Mouse (Mus musculus) limb, embryonic 11.5 days (tissue): Measurements from ENCODE around the gene Axdnd1. TPM values are rescaled to one million over a fixed set of nuclear protein-coding genes. Genes with fewer than 3 reads are reported as not detected.

Source experiments
- ATAC-seq: fragments of 200-750 bp; cut with Nextera tagmentation; 2 replicates; pipeline ENCODE4 v1.8.0; 2017; ENCODE audit warnings: low read depth; ENCODE audit not compliant: insufficient number of reproducible peaks, low FRiP score, low TSS enrichment
- DNase-seq: peaks from one replicate; pipeline ENCODE4 v3.0.0-alpha.2; 2015; ENCODE audit warnings: low spot score
- H3K27ac ChIP-seq: fragments of 300-500 bp; sonication (generic); replicated peaks from 2 replicates; pipeline ENCODE4 v1.5.1; 2014; ENCODE audit warnings: low read depth, mild to moderate bottlenecking, low read length
- H3K27me3 ChIP-seq: fragments of 300-500 bp; sonication (generic); 2 replicates; pipeline ENCODE4 v1.6.1; 2014; ENCODE audit warnings: mild to moderate bottlenecking, low read length, mixed read lengths; ENCODE audit not compliant: control insufficient read depth, insufficient read depth
- H3K36me3 ChIP-seq: fragments of 300-500 bp; sonication (generic); 2 replicates; pipeline ENCODE4 v1.6.1; 2014; ENCODE audit warnings: mild to moderate bottlenecking, low read length, moderate library complexity, mixed read lengths; ENCODE audit not compliant: control insufficient read depth, insufficient read depth
- H3K4me1 ChIP-seq: fragments of 300-500 bp; sonication (generic); 2 replicates; pipeline ENCODE4 v1.6.1; 2014; ENCODE audit warnings: low read length, mixed read lengths; ENCODE audit not compliant: control insufficient read depth, insufficient read depth
- H3K4me2 ChIP-seq: fragments of 300-500 bp; sonication (generic); 2 replicates; pipeline ENCODE4 v1.6.1; 2014; ENCODE audit warnings: low read depth, mild to moderate bottlenecking, moderate library complexity; ENCODE audit not compliant: severe bottlenecking
- H3K4me3 ChIP-seq: fragments of 300-500 bp; sonication (generic); 2 replicates; pipeline ENCODE4 v1.5.1; 2014; ENCODE audit warnings: low read depth, low read length
- H3K9ac ChIP-seq: fragments of 300-500 bp; sonication (generic); 2 replicates; pipeline ENCODE4 v1.6.1; 2014; ENCODE audit warnings: mild to moderate bottlenecking, low read length
- H3K9me3 ChIP-seq: fragments of 300-500 bp; sonication (generic); 2 replicates; pipeline ENCODE4 v1.6.1; 2016; ENCODE audit warnings: low read length; ENCODE audit not compliant: control insufficient read depth
- WGBS: fragments of 180-500 bp; shearing (Covaris S2); extraction: QIAGEN DNeasy Blood & Tissue Kit; methylation state at CpG from one replicate; pipeline ENCODE4 v1.1.7; 2014; 5-methylcytosine and 5-hydroxymethylcytosine counted together
- polyA plus RNA-seq: library from polyadenylated mRNA; unstranded; fragments of >200 nt; fragmentation: Nextera tagmentation; extraction: Ambion mirVana; gene quantifications from 2 replicates; pipeline ENCODE4 v1.2.1, GENCODE M21; 2014

Axdnd1 gene
- polyA plus RNA-seq, 1 experiment from 2014 or later = 0.12 TPM

DNA sequence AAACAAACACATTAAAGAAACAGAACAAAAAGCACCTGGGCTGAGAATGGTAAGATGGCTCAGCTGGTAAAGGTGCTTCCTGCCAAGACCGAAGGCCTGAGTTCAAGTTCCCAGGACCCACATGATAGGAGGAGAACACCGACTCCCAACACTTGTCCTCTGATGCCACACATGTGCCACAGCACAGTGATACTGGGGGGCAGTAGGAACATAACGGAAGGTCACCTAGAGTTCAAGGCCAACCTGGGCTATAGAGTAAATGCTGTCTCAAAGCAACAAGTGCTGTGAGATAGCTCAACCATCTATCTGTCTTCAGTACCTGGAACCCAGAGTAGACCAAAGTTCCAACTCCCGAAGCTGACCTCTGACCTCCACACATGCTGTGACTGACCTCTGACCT, 39.3 kb upstream of the Axdnd1 start:
- H3K9ac ChIP-seq = no peak overlapping the region

DNA sequence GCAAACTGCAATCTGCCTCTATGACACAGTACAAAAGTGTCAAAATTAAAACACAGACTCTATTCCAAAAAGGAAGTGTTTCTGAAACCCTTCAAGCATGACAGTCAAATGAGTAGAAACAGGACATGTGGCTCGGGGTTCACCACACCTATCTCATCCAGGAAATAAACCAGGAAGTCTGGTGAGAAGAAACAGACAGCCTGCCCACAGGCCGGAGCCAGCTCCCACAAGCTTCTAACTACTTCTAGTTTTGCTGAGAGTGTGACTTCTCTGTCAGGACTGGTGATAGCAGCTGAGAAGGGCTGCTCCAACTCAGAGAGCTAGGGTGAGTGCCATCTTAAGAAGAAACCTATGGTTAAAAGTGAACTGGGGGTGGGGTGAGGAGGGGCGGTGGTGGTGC, 38.7 kb upstream of the Axdnd1 start:
- H3K27ac ChIP-seq = no peak overlapping the region
- ATAC-seq = no peak
- H3K9ac ChIP-seq = no peak overlapping the region
- no peaks in the 10 kb centered on the region for H3K27me3 ChIP-seq
- no peak for DNase-seq
- H3K4me3 ChIP-seq = no peak overlapping the region
- no peaks in the 10 kb centered on the region for H3K9me3 ChIP-seq
- no peaks in the 10 kb centered on the region; the same call in 1 of the 2 replicates for H3K36me3 ChIP-seq
- H3K4me2 ChIP-seq = no peak overlapping the region
- no peaks in the 10 kb centered on the region for H3K4me1 ChIP-seq
- WGBS = 78% methylated on average over 3 of the region's 3 CpGs

More for the DNA sequence above, 39.3 kb upstream of the Axdnd1 start:
- WGBS = 96% methylated on average over 4 of the region's 4 CpGs
- no peak for ATAC-seq
- DNase-seq = no peak
- H3K4me1 ChIP-seq = no peaks in the 10 kb centered on the region
- no peak overlapping the region for H3K4me2 ChIP-seq
- no peak overlapping the region for H3K4me3 ChIP-seq
- H3K36me3 ChIP-seq = no peaks in the 10 kb centered on the region; the same call in 1 of the 2 replicates
- H3K27ac ChIP-seq = no peak overlapping the region
- no peaks in the 10 kb centered on the region for H3K27me3 ChIP-seq
- H3K9me3 ChIP-seq = no peaks in the 10 kb centered on the region

DNA sequence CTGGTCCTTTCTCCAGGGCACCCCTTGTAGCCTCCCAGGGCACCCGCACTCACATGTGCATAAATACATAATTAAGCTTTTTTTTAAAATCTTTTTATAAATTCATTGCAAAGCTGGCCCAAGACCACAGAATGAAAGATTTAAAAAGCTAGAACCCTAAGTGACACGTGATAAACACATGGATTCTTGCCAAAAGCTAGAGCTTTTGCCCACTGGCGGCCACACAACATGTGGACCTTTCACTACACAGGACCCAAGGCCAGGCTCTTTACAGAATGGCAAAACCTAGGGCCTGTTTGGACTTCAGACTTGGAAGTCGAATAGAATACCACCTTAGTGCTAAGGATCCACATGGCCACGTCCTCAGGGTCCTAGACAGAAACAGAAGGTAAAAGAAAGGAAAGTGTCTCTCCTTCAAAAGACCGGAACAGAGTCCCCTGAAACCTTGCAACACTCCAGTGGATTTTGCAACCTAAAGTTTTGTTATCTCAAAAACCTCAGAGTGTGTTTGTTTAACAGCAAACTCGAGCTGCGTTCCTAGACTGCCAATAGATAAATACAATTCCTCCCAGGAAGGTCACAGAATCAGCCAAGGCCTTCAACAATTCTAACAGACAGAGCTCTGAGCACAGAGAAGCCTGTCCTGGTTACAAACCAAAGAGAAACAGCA, 37.6 kb upstream of the Axdnd1 start:
- 90% methylated on average over 8 of the region's 8 CpGs for WGBS
- H3K27me3 ChIP-seq = no peaks in the 10 kb centered on the region
- H3K4me2 ChIP-seq = no peak overlapping the region
- H3K9me3 ChIP-seq = no peaks in the 10 kb centered on the region
- ATAC-seq = no peak
- H3K36me3 ChIP-seq = no peaks in the 10 kb centered on the region; the same call in 1 of the 2 replicates
- H3K27ac ChIP-seq = no peak overlapping the region
- H3K9ac ChIP-seq = no peak overlapping the region
- H3K4me3 ChIP-seq = no peak overlapping the region
- no peak for DNase-seq
- H3K4me1 ChIP-seq = no peaks in the 10 kb centered on the region

DNA sequence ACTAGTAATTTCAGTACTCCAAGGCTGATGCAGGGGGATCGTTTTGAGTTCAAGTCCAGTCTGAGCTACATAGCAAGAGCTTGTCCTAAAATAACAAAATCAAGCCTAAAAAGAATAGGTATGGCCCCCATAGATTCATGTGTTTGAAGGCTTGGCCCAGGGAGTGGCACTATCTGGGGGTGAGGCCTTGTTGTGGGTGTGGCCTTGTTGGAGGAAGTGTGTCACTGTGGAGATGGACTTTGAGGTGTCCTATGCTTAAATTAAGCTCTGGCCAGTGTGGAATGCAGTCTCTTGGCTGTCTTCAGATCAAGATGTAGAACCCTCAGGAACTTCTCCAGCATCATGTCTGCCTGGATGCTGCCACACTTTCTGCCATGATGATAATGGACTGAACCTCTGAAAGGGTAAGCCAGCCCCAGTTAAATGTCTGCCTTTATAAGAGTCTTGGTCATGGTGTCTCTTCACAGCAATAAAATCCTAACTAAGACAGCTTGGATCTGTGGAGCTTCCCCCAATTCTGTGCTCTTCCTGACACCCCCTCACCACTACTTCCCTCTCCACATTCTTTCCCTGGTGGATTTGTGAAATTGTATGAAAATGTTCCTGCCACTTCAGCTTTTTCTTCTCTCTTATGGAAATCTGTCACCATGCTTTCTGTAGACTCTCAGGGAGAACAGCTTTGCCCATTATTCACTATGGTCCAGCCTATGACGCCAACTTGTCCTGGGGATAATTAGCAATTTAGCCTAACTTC, 34.2 kb upstream of the Axdnd1 start:
- no peak overlapping the region for H3K9ac ChIP-seq
- H3K4me3 ChIP-seq = no peak overlapping the region
- no peaks in the 10 kb centered on the region for H3K9me3 ChIP-seq
- H3K27ac ChIP-seq = no peak overlapping the region
- 94% methylated on average over 2 of the region's 2 CpGs for WGBS
- H3K4me1 ChIP-seq = no peaks in the 10 kb centered on the region
- H3K4me2 ChIP-seq = no peak overlapping the region
- DNase-seq (no peak), ATAC-seq (no peak; the same call in 1 of the 2 replicates)
- no peaks in the 10 kb centered on the region for H3K27me3 ChIP-seq
- no peaks in the 10 kb centered on the region for H3K36me3 ChIP-seq

DNA sequence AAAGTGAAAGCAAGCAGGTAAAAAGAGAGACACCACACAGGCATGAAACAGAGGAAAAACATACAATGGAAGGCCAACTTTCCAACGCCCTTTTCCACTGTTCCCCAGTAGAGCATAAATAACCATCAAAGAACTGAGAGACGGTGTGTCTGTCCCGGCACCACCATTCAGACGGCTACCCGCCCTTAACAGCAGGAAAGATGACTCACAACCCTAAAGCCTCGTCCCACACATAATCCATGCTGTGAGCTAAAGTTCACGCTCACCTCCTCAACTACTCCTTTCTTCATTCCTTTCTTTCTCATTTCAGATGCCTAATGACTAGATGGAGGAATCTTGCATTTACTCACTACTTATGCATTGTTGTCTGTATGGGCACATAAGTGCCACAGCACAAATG, 33.4 kb upstream of the Axdnd1 start:
- Histone ChIP-seq H3K36me3 (no peaks in the 10 kb centered on the region), H3K27ac (no peak overlapping the region), H3K4me1 (no peaks in the 10 kb centered on the region), H3K4me3 (no peak overlapping the region), H3K9me3 (no peaks in the 10 kb centered on the region), H3K9ac (no peak overlapping the region), H3K4me2 (no peak overlapping the region), H3K27me3 (no peaks in the 10 kb centered on the region)
- ATAC-seq = no peak
- DNase-seq = no peak
- 68% methylated on average over 7 of the region's 7 CpGs for WGBS

DNA sequence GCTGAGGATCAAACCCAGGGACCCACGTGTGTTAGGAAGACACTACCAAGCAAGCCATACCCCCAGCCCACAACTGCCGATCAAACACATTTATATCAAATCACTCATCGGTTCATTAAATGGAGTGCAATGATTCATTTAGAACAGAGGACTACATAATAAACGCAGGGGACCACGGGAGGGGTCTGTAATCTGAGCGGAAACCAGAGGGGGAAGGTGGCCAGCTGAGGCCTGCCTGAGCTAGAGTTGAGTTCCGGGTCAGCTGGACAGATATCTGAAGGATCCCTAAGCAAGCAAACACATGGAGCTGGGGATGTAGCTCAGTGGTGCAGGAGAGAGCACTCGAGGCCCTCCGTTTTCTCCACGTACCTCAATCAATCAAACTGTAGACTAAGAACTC, 32.9 kb upstream of the Axdnd1 start:
- Histone ChIP-seq H3K27me3 (no peaks in the 10 kb centered on the region), H3K4me3 (no peak overlapping the region), H3K4me1 (no peaks in the 10 kb centered on the region), H3K9ac (no peak overlapping the region), H3K4me2 (no peak overlapping the region), H3K27ac (no peak overlapping the region), H3K9me3 (no peaks in the 10 kb centered on the region), H3K36me3 (no peaks in the 10 kb centered on the region)
- 77% methylated on average over 10 of the region's 10 CpGs for WGBS
- ATAC-seq = no peak
- no peak for DNase-seq

DNA sequence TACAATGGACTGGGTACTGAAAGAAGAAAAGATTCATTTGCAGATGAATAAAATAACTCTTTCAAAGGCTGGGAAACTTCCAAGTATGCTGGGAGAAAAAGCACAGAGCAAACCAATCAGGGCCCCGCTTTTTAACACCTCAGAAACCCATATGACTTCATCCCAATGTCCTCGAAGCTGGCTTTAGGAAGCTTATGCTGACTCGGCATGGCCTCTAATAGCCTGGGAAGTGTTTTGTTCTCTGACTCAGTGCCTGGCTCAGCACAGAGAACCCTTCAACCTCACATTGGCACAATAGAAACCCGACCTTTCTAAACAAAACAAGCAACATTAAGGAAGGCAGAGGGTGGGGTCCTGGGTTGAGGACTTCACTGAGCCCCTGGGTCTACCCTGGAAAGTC, 29.5 kb upstream of the Axdnd1 start:
- no peak overlapping the region for H3K4me3 ChIP-seq
- ATAC-seq (no peak), DNase-seq (no peak)
- H3K9me3 ChIP-seq = no peaks in the 10 kb centered on the region
- 62% methylated on average over 4 of the region's 4 CpGs for WGBS
- H3K27me3 ChIP-seq = no peaks in the 10 kb centered on the region
- H3K36me3 ChIP-seq = no peaks in the 10 kb centered on the region
- no peak overlapping the region for H3K27ac ChIP-seq
- no peak overlapping the region for H3K4me2 ChIP-seq
- H3K4me1 ChIP-seq = no peaks in the 10 kb centered on the region
- no peak overlapping the region for H3K9ac ChIP-seq

DNA sequence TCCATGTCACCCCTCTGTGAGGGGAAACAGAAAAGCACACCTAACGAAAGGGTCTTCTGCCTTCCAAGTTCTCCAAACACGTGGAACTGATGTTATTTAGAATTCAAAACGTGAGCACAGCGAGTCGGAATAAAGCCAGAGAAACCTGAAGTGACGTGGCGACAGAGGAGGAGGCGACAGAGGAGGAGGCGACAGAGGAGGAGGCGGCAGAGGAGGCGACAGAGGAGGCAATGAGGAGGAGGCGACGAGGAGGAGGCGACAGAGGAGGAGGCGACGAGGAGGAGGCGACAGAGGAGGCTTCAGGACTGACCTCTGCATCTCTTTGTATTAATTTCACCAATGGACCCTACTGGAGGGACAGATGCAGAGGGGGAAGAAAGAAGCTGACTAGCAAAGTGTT, 28.7 kb upstream of the Axdnd1 start:
- DNase-seq (no peak), ATAC-seq (no peak)
- no peak overlapping the region for H3K27ac ChIP-seq
- H3K4me2 ChIP-seq = no peak overlapping the region
- H3K4me1 ChIP-seq = no peaks in the 10 kb centered on the region
- WGBS = 79% methylated on average over 17 of the region's 17 CpGs
- H3K4me3 ChIP-seq = no peak overlapping the region
- H3K27me3 ChIP-seq = no peaks in the 10 kb centered on the region
- H3K9me3 ChIP-seq = no peaks in the 10 kb centered on the region
- no peaks in the 10 kb centered on the region for H3K36me3 ChIP-seq
- H3K9ac ChIP-seq = no peak overlapping the region
